Mouse (Mus musculus): Measurements from ENCODE around the gene Ptprm. TPM values are rescaled to one million over a fixed set of nuclear protein-coding genes. Genes with fewer than 3 reads are reported as not detected.
"Not testable (repeated sequence)": the region's sequence is repeated elsewhere in the genome, so short reads cannot be mapped to it uniquely, and the experiment has no call there.

The Ptprm gene
- polyA plus RNA-seq, 2 experiments: 0.66 to 0.79 TPM

- 76% methylated on average over 13 of the region's 13 CpGs for WGBS (ENCODE audit: insufficient replicate concordance)
- ATAC-seq (ENCODE audit: insufficient read depth) (no peak), DNase-seq (ENCODE audit: low read depth in 3 of 3, low spot score in 3 of 3) (no peak)
- TF ChIP-seq EP300 (IDR thresholded peaks at IDR 0.05; ENCODE audit: low read depth) (no peak), CTCF (IDR thresholded peaks at IDR 0.05; ENCODE audit: low read depth) (no peak)
- no peak overlapping the region for H3K9ac ChIP-seq (replicated peaks)
- no peak overlapping the region for H3K27ac ChIP-seq
- H3K4me3 ChIP-seq (ENCODE audit: insufficient read depth in 1 of 2, low read depth in 2 of 2, low read length in 2 of 2): no peak overlapping the region
- H3K4me2 ChIP-seq (ENCODE audit: low read depth): no peak overlapping the region
- H3K4me1 ChIP-seq (replicated peaks; ENCODE audit: control insufficient read depth in 2 of 2, insufficient read depth in 2 of 2, low read length in 1 of 2): no peaks in the 10 kb centered on the region
- H3K9me3 ChIP-seq (ENCODE audit: control insufficient read depth, low read length): no peaks in the 10 kb centered on the region
- H3K27me3 ChIP-seq (ENCODE audit: control insufficient read depth, insufficient read depth, low read length): no peaks in the 10 kb centered on the region
- no peaks in the 10 kb centered on the region for H3K36me3 ChIP-seq (replicated peaks; ENCODE audit: control insufficient read depth, insufficient read depth, low read depth)
These were observed 484.7 kb downstream of the Ptprm start for GRCm38 (mm10) chr17:66869581-66870002.

- no peaks in the 10 kb centered on the region for H3K4me1 ChIP-seq (replicated peaks; ENCODE audit: control insufficient read depth in 2 of 2, insufficient read depth in 2 of 2, low read length in 1 of 2)
- H3K9me3 ChIP-seq (ENCODE audit: control insufficient read depth, low read length): no peaks in the 10 kb centered on the region
- DNase-seq (ENCODE audit: low read depth in 3 of 3, low spot score in 3 of 3) (no peak), ATAC-seq (ENCODE audit: insufficient read depth) (no peak)
- H3K27ac ChIP-seq: no peak overlapping the region
- H3K4me3 ChIP-seq (ENCODE audit: insufficient read depth in 1 of 2, low read depth in 2 of 2, low read length in 2 of 2): no peak overlapping the region
- H3K36me3 ChIP-seq (replicated peaks; ENCODE audit: control insufficient read depth, insufficient read depth, low read depth): no peaks in the 10 kb centered on the region
- no peak for TF ChIP-seq CTCF (IDR thresholded peaks at IDR 0.05; ENCODE audit: low read depth)
- TF ChIP-seq EP300 (IDR thresholded peaks at IDR 0.05; ENCODE audit: low read depth): no peak
- WGBS (ENCODE audit: insufficient replicate concordance): 70% methylated on average over 4 of the region's 4 CpGs
- H3K4me2 ChIP-seq (ENCODE audit: low read depth): no peak overlapping the region
- H3K9ac ChIP-seq (replicated peaks): no peak overlapping the region
- no peaks in the 10 kb centered on the region for H3K27me3 ChIP-seq (ENCODE audit: control insufficient read depth, insufficient read depth, low read length)
These were observed 489.8 kb downstream of the Ptprm start for GRCm38 (mm10) chr17:66864441-66864840.

GRCm38 (mm10) chr17:66861557-66861956 is 492.7 kb downstream of the Ptprm start:
- no peak for DNase-seq (ENCODE audit: low read depth in 3 of 3, low spot score in 3 of 3)
- Histone ChIP-seq H3K27me3 (ENCODE audit: control insufficient read depth, insufficient read depth, low read length) (no peaks in the 10 kb centered on the region), H3K27ac (no peak overlapping the region), H3K4me1 (replicated peaks; ENCODE audit: control insufficient read depth in 2 of 2, insufficient read depth in 2 of 2, low read length in 1 of 2) (no peaks in the 10 kb centered on the region), H3K9ac (replicated peaks) (no peak overlapping the region), H3K9me3 (ENCODE audit: control insufficient read depth, low read length) (no peaks in the 10 kb centered on the region), H3K4me2 (ENCODE audit: low read depth) (no peak overlapping the region), H3K4me3 (ENCODE audit: insufficient read depth in 1 of 2, low read depth in 2 of 2, low read length in 2 of 2) (no peak overlapping the region), H3K36me3 (replicated peaks; ENCODE audit: control insufficient read depth, insufficient read depth, low read depth) (no peaks in the 10 kb centered on the region)
- WGBS (ENCODE audit: insufficient replicate concordance): 63% methylated on average over 2 of the region's 2 CpGs
- no peak for TF ChIP-seq EP300 (IDR thresholded peaks at IDR 0.05; ENCODE audit: low read depth)
- TF ChIP-seq CTCF (IDR thresholded peaks at IDR 0.05; ENCODE audit: low read depth): no peak
- ATAC-seq (ENCODE audit: insufficient read depth): no peak

DNA sequence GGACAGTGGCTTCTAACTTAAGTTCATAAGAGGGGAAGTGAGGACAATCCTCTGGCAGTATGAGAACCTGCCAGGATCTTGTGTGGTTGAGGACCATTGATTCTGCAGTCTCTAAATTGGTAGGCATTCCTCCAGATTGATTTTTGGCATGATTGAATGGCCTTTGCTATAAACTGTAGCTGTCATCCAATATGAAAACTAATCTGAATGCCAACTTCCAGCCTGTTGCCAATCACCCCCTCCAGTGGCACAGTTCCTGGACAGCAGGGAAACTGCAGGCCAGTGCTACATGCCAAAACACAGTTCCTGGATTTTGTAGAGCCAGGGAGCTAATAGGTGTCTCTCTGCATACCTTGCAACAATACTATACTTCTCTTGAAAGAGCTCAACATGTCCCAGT is 495.5 kb downstream of the Ptprm start:
- ATAC-seq (ENCODE audit: insufficient read depth): no peak
- no peaks in the 10 kb centered on the region for H3K27me3 ChIP-seq (ENCODE audit: control insufficient read depth, insufficient read depth, low read length)
- no peak overlapping the region for H3K27ac ChIP-seq
- no peaks in the 10 kb centered on the region for H3K36me3 ChIP-seq (replicated peaks; ENCODE audit: control insufficient read depth, insufficient read depth, low read depth)
- H3K9ac ChIP-seq (replicated peaks): no peak overlapping the region
- H3K4me3 ChIP-seq (ENCODE audit: insufficient read depth in 1 of 2, low read depth in 2 of 2, low read length in 2 of 2): no peak overlapping the region
- no peak for TF ChIP-seq EP300 (IDR thresholded peaks at IDR 0.05; ENCODE audit: low read depth)
- TF ChIP-seq CTCF (IDR thresholded peaks at IDR 0.05; ENCODE audit: low read depth): no peak
- DNase-seq (ENCODE audit: low read depth in 3 of 3, low spot score in 3 of 3): no peak
- no peaks in the 10 kb centered on the region for H3K4me1 ChIP-seq (replicated peaks; ENCODE audit: control insufficient read depth in 2 of 2, insufficient read depth in 2 of 2, low read length in 1 of 2)
- no peaks in the 10 kb centered on the region for H3K9me3 ChIP-seq (ENCODE audit: control insufficient read depth, low read length)
- H3K4me2 ChIP-seq (ENCODE audit: low read depth): no peak overlapping the region

DNA sequence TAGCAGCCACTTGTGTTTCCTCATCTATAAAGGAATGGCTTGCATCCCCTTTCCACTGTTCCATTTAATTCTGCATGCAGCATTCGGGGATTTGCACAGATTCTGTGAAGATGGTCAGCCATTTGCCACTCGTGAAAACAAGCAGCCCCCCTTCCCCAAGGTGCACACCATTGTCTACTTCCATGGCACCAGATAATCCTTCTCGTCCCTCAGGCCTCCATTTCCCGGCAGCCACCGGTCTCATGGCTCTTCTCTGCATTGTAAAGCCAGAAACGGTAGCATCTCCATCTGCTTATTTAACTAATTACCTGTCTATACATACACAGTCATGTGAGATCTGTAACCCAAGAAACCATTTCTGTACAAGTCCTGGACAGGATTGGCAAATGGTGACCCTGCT is 501.8 kb downstream of the Ptprm start:
- H3K27me3 ChIP-seq (ENCODE audit: control insufficient read depth, insufficient read depth, low read length): no peaks in the 10 kb centered on the region
- TF ChIP-seq CTCF (IDR thresholded peaks at IDR 0.05; ENCODE audit: low read depth) (no peak), EP300 (IDR thresholded peaks at IDR 0.05; ENCODE audit: low read depth) (no peak)
- H3K4me1 ChIP-seq (replicated peaks; ENCODE audit: control insufficient read depth in 2 of 2, insufficient read depth in 2 of 2, low read length in 1 of 2): no peaks in the 10 kb centered on the region
- no peaks in the 10 kb centered on the region for H3K9me3 ChIP-seq (ENCODE audit: control insufficient read depth, low read length)
- no peak overlapping the region for H3K9ac ChIP-seq (replicated peaks)
- H3K4me2 ChIP-seq (ENCODE audit: low read depth): no peak overlapping the region
- WGBS (ENCODE audit: insufficient replicate concordance): 69% methylated on average over 6 of the region's 6 CpGs
- no peak overlapping the region for H3K4me3 ChIP-seq (ENCODE audit: insufficient read depth in 1 of 2, low read depth in 2 of 2, low read length in 2 of 2)
- DNase-seq (ENCODE audit: low read depth in 3 of 3, low spot score in 3 of 3): no peak
- ATAC-seq (ENCODE audit: insufficient read depth): no peak
- no peaks in the 10 kb centered on the region for H3K36me3 ChIP-seq (replicated peaks; ENCODE audit: control insufficient read depth, insufficient read depth, low read depth)
- H3K27ac ChIP-seq: no peak overlapping the region

DNA sequence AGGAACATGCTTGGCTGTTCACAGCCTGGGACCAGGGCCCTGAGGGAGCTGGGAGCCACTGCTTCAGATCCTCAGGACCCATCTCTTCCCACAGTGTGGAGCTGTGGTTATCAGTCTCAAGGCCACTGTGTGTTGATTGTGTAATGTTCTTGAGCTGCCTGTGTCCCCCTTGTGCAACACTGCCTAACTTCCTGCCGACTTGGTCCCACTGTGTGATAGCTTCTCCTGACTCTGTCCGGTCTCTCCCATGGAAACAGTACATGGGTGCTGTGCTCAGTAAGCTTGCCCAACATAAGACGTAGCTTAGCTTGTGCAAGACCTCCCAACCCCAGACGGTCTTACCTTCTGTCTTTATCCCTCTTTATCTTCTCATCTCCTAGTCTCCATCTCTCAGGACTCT is 507.2 kb downstream of the Ptprm start:
- not testable (repeated sequence) for H3K9ac ChIP-seq (replicated peaks); H3K9me3 ChIP-seq (ENCODE audit: control insufficient read depth, low read length); H3K4me3 ChIP-seq (ENCODE audit: insufficient read depth in 1 of 2, low read depth in 2 of 2, low read length in 2 of 2); H3K36me3 ChIP-seq (replicated peaks; ENCODE audit: control insufficient read depth, insufficient read depth, low read depth); H3K4me1 ChIP-seq (replicated peaks; ENCODE audit: control insufficient read depth in 2 of 2, insufficient read depth in 2 of 2, low read length in 1 of 2); ATAC-seq (ENCODE audit: insufficient read depth); DNase-seq (ENCODE audit: low read depth in 3 of 3, low spot score in 3 of 3); H3K4me2 ChIP-seq (ENCODE audit: low read depth); H3K27me3 ChIP-seq (ENCODE audit: control insufficient read depth, insufficient read depth, low read length); H3K27ac ChIP-seq
- whole genome bisulfite sequencing (ENCODE audit: insufficient replicate concordance): 51% methylated on average over 4 of the region's 4 CpGs

Data from liver, embryonic 14.5 days (tissue).